Mouse (Mus musculus) activated CD4-positive, CD25-positive, alpha-beta regulatory T cell, adult 4 months (primary cell): Measurements from ENCODE around the gene Cd247. TPM values are rescaled to one million over a fixed set of nuclear protein-coding genes. Genes with fewer than 3 reads are reported as not detected.

Experiments used
- ATAC-seq: one replicate; pipeline ENCODE4 v1.8.0; 2017
- polyA plus RNA-seq, 2 experiments: library from polyadenylated mRNA; unstranded; fragments of 100-300 nt; shearing (Covaris generic); gene quantifications; one replicate each; pipeline ENCODE4 v1.2.1; 2017

The Cd247 gene
- polyA plus RNA-seq, 2 experiments from 2014 or later: 370 TPM

DNA sequence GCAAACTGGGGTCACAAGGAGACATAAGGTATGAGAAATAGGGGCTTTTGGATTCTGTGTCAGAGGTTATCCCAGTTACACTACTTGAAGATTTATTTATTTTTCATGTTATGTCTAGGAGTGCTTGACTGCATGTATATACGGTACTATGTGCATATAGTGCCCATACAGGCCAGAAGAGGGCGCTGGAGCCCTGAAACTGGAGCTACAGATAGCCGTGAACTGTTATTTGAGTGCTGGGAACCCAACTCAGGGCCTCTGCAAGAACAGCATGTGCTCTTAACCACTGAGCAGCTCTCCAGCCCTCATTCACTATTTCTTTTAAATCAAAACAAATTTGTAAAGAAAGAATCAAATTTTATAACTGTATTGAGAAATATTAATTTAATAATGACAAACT lies 132.5 kb downstream of the Cd247 start:
- ATAC-seq: no peak

DNA sequence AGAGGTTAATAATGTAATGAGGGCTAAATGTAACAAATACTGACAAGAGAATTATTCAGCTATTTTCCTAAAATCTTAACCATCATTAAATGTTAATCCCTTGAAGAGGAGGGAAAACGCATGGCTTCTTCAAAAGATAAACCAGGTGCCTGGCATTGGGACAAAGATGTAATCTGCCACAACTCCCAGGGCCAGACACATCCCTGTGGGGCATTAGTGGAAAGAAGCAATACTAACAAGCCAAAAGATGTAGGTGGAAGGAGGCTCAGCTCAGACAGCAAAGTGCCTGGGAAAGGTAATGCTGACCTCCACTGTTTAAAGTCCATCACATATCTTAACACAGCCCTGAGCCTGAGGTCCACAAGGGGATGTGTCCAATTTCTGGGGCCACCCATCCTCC lies 134.0 kb downstream of the Cd247 start:
- no peak for ATAC-seq

DNA sequence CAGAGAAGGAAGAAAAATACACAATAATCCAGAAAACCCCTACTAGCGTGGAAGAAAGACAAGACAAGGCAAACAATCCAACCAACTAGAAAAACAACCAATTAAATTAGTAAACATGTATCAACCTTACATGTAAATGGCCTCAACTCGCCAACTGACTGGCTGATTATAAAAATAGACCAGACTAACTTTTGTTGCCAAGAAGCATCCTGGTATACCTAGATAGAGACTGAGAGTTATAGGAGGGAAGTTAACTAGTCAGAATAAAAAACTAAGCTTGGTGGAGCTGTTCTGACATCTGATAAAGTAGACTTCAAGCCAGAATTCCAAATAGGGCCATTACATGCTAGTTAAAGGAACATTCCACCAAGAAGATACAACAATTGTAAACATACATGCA lies 136.7 kb downstream of the Cd247 start:
- ATAC-seq: no peak

Other genes with a start within 250 kb of the Cd247 start
- 1 to 10 TPM in 1 of 2 experiments, not detected in 1; 1.4 TPM for gene Mpzl1, start 154.1 kb upstream of the Cd247 start, polyA plus RNA-seq
- 100 to 1,000 TPM; 110 to 112 TPM for gene Rcsd1, start 78.9 kb upstream of the Cd247 start, polyA plus RNA-seq
- gene Creg1, start 24.9 kb upstream of the Cd247 start, polyA plus RNA-seq: 10 to 100 TPM; 24.1 to 24.2 TPM
- 10 to 100 TPM; 34.8 to 36.9 TPM for gene Pou2f1, start 214.0 kb downstream of the Cd247 start, polyA plus RNA-seq